Mouse (Mus musculus) hindbrain, embryonic 14.5 days (tissue): Measurements from ENCODE around the gene Slc25a54. TPM values are rescaled to one million over a fixed set of nuclear protein-coding genes. Genes with fewer than 3 reads are reported as not detected.

ENCODE experiments used
- microRNA-seq: library from miRNA; unstranded; fragments of <30 nt; microRNA quantifications from one replicate; pipeline ENCODE4, GENCODE M21; 2016
- polyA plus RNA-seq: library from polyadenylated mRNA; unstranded; fragments of >200 nt; fragmentation: Nextera tagmentation; extraction: Ambion mirVana; gene quantifications from 2 replicates; pipeline ENCODE4 v1.2.1, GENCODE M21; 2014

Gene Slc25a54
- polyA plus RNA-seq, 1 experiment from 2014 or later = not detected

Small RNAs within 50 kb of the gene (microRNA-seq; reads per million reads assigned to microRNA genes)
- gene Gm44384 = not detected

Other genes with a start within 250 kb of the Slc25a54 start
- gene Stxbp3, start 239.9 kb upstream of the Slc25a54 start, polyA plus RNA-seq = 14.5 and 17.9 TPM in 2 replicates
- not detected in 2 replicates for gene Fndc7, start 190.5 kb upstream of the Slc25a54 start, polyA plus RNA-seq
- gene Prpf38b, start 168.7 kb upstream of the Slc25a54 start, polyA plus RNA-seq = 38.1 and 41.8 TPM in 2 replicates
- gene Henmt1, start 140.6 kb upstream of the Slc25a54 start, polyA plus RNA-seq = 2.4 and 3.3 TPM in 2 replicates
- gene Gm9857, start 140.0 kb upstream of the Slc25a54 start, polyA plus RNA-seq = not detected in 2 replicates
- 20.9 and 24.9 TPM in 2 replicates for gene Fam102b, start 52.9 kb upstream of the Slc25a54 start, polyA plus RNA-seq
- gene Slc25a24, start 42.7 kb downstream of the Slc25a54 start, polyA plus RNA-seq = 5.1 and 5.8 TPM in 2 replicates